ENCODE assay signal across 9 mouse cellular contexts in the genomic region with DNA sequence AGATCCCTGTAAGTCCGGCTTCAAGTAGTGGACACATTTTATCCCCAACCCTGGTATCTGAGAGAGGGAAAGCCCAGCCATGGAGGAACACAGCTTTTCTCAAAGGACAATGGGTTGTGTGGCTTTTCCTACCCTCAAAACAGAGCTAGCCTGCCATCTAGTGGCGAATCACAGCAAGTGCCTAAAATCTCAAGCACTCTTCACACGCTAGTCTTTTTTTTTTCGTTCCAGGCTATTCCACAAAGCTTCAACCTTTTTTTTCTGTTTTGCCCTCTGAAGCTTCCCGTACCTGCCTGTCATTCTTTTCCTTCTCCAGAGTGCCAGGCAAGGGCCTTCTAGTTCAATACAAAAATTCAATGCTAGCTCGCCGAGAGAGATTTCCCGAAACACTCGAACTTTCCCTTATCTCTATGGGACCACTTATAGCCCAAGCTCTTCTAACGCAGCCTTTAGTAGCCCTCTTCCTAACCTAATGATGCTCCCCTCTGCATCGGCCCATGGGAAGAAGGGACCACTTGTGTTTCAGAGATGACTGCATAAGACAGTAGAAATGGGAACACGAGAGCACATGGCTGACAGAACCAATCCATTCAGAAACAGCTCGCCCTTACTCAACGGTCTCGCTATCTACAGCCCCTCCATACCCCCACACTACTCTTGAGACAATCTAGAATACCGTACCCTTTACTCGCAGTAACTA. TPM values are rescaled to one million over a fixed set of nuclear protein-coding genes. Genes with fewer than 3 reads are reported as not detected.
A peak's percentile ranks its signal among the peaks of the same experiment; 100 is the strongest.
DNase-seq lines count a peak whose midpoint lies in the region; ATAC-seq and TF ChIP-seq lines count a peak whose summit lies in the region.
"Had no signal": no experiment of that assay in that cellular context is flagged by ENCODE, and none has a peak within 500 bp of the region (broad histone marks: within the 10 kb centered on the region; RNA-seq: fewer than 3 reads in every experiment).

No protein-coding gene starts in this region.

- H3K9me3 ChIP-seq in embryonic facial prominence, embryonic 13.5 days: no peaks in the 10 kb centered on the region
- no peaks in the 10 kb centered on the region for H3K9me3 ChIP-seq in limb, embryonic 13.5 days
- no peaks in the 10 kb centered on the region for H3K9me3 ChIP-seq in midbrain, embryonic 15.5 days

- peak; percentile 40 for DNase-seq in 3134 (ENCODE audit: extremely low read depth, insufficient read length, low spot score)
- DNase-seq in adrenal gland, postnatal 36 days: peak; percentile 80 to 84
- peak; percentile 80 for DNase-seq in heart, adult 8-10 months (ENCODE audit: low spot score)
- DNase-seq in kidney, adult 8-10 months: peak; percentile 76
- peak; percentile 53 to 69 for DNase-seq in spleen, adult 2 months (ENCODE audit: low read depth in 1 of 2, low spot score in 2 of 2)

- 4% methylated on average over 17 of the region's 17 CpGs for WGBS in embryonic facial prominence, embryonic 13.5 days
- 2% methylated on average over 17 of the region's 17 CpGs for WGBS in limb, embryonic 13.5 days
- WGBS in midbrain, embryonic 15.5 days: 1% methylated on average over 17 of the region's 17 CpGs
- WGBS in spleen, adult 2 months: under 1% methylated on average over 17 of the region's 17 CpGs

- peaks cover 9% of the 10 kb centered on the region for H3K4me1 ChIP-seq in embryonic facial prominence, embryonic 13.5 days
- peaks cover 11% of the 10 kb centered on the region for H3K4me1 ChIP-seq in limb, embryonic 13.5 days
- peaks cover 19% of the 10 kb centered on the region for H3K4me1 ChIP-seq in midbrain, embryonic 15.5 days
- H3K4me1 ChIP-seq in spleen, adult 2 months (ENCODE audit: control insufficient read depth, insufficient read depth, insufficient read length): peaks cover 3% of the 10 kb centered on the region; the same call in 1 of the 2 replicates

- H3K4me3 ChIP-seq in embryonic facial prominence, embryonic 13.5 days: peak overlapping the region; percentile 69
- H3K4me3 ChIP-seq in limb, embryonic 13.5 days: peak overlapping the region; percentile 75
- H3K4me3 ChIP-seq in midbrain, embryonic 15.5 days: peak overlapping the region; percentile 81
- H3K4me3 ChIP-seq in spleen, adult 2 months (ENCODE audit: extremely low read depth, insufficient read depth, insufficient read length): peak overlapping the region; percentile 67

- peak; percentile 74; the same call in 1 of the 2 replicates for TF ChIP-seq CTCF in spleen, adult 2 months (IDR thresholded peaks at IDR 0.05; ENCODE audit: extremely low read depth, insufficient read depth, insufficient read length, insufficient replicate concordance)

- peak overlapping the region; percentile 85 for H3K9ac ChIP-seq in embryonic facial prominence, embryonic 13.5 days
- peak overlapping the region; percentile 67 for H3K9ac ChIP-seq in limb, embryonic 13.5 days
- H3K9ac ChIP-seq in midbrain, embryonic 15.5 days: peak overlapping the region; percentile 79

- TF ChIP-seq POLR2A in spleen, adult 2 months (IDR thresholded peaks at IDR 0.05; ENCODE audit: low read depth, low read length): no peak

- H3K4me2 ChIP-seq in embryonic facial prominence, embryonic 13.5 days: peak overlapping the region; percentile 93
- H3K4me2 ChIP-seq in limb, embryonic 13.5 days (replicated peaks): peak overlapping the region; percentile 92
- H3K4me2 ChIP-seq in midbrain, embryonic 15.5 days: peak overlapping the region; percentile 78

- H3K27me3 ChIP-seq in embryonic facial prominence, embryonic 13.5 days: no peaks in the 10 kb centered on the region
- H3K27me3 ChIP-seq in limb, embryonic 13.5 days: no peaks in the 10 kb centered on the region
- H3K27me3 ChIP-seq in midbrain, embryonic 15.5 days (replicated peaks): no peaks in the 10 kb centered on the region
- H3K27me3 ChIP-seq in spleen, adult 2 months (ENCODE audit: control insufficient read depth, insufficient read depth, low read length): no peaks in the 10 kb centered on the region
- H3K27me3 ChIP-seq: Patski had no signal

- H3K27ac ChIP-seq in embryonic facial prominence, embryonic 13.5 days: peak overlapping the region; percentile 33; the same call in 1 of the 2 replicates
- no peak overlapping the region for H3K27ac ChIP-seq in limb, embryonic 13.5 days
- H3K27ac ChIP-seq in midbrain, embryonic 15.5 days: peak overlapping the region; percentile 89
- H3K27ac ChIP-seq in spleen, adult 2 months (ENCODE audit: insufficient read depth, low read length): 0 out of 2 replicates have a peak overlapping the region, but pooled peaks have one; percentile 24

- peak; percentile 34; the same call in 1 of the 2 replicates for ATAC-seq in embryonic facial prominence, embryonic 13.5 days (ENCODE audit: insufficient number of reproducible peaks, insufficient read depth, low FRiP score, low TSS enrichment, low read depth)
- ATAC-seq in limb, embryonic 13.5 days (ENCODE audit: low FRiP score, low read depth): 0 out of 2 replicates have a peak, but pooled peaks have one; percentile 29
- peak; percentile 65 for ATAC-seq in midbrain, embryonic 15.5 days (replicated peaks)

- H3K36me3 ChIP-seq in embryonic facial prominence, embryonic 13.5 days: peaks cover 16% of the 10 kb centered on the region
- peaks cover 22% of the 10 kb centered on the region for H3K36me3 ChIP-seq in limb, embryonic 13.5 days
- 0 out of 2 replicates have a peak, but pooled peaks cover 2% of the 10 kb centered on the region for H3K36me3 ChIP-seq in midbrain, embryonic 15.5 days (replicated peaks)
- H3K36me3 ChIP-seq in spleen, adult 2 months (ENCODE audit: control insufficient read depth, insufficient read depth, low read length): 0 out of 2 replicates have a peak, but pooled peaks cover 1% of the 10 kb centered on the region

RNA-seq across cellular contexts. Expression of a gene that starts 0.9 kb away (rescaled TPM):
- total RNA-seq in adrenal gland, postnatal 36 days (2021): 100 to 1,000 TPM in 1 of 2 experiments, 10 to 100 TPM in 1; 70.1 to 117 TPM
- polyA plus RNA-seq in embryonic facial prominence, embryonic 13.5 days (2015; fragmentation: Nextera tagmentation; extraction: Ambion mirVana): 125 TPM in 2 replicates
- total RNA-seq in heart, adult 8-10 months (2022): 10 to 100 TPM; 24.7 to 28.7 (median 25.4) TPM
- polyA plus RNA-seq in limb, embryonic 13.5 days (2015; fragmentation: Nextera tagmentation; extraction: Ambion mirVana): 133 and 136 TPM in 2 replicates
- polyA plus RNA-seq in midbrain, embryonic 15.5 days (2015; fragmentation: Nextera tagmentation; extraction: Ambion mirVana): 118 and 122 TPM in 2 replicates
- polyA plus RNA-seq in spleen, adult 2 months (2012; rRNA removed): 8.9 and 9.7 TPM in 2 replicates

RNA-seq across cellular contexts. Expression of a gene that starts 6.5 kb away (rescaled TPM):
- total RNA-seq in adrenal gland, postnatal 36 days (2021): 100 to 1,000 TPM; 202 to 467 TPM
- 768 and 781 TPM in 2 replicates for polyA plus RNA-seq in embryonic facial prominence, embryonic 13.5 days (2015; fragmentation: Nextera tagmentation; extraction: Ambion mirVana)
- total RNA-seq in heart, adult 8-10 months (2022): 10 to 100 TPM; 37.0 to 60.8 (median 40.2) TPM
- 660 and 699 TPM in 2 replicates for polyA plus RNA-seq in limb, embryonic 13.5 days (2015; fragmentation: Nextera tagmentation; extraction: Ambion mirVana)
- 377 and 389 TPM in 2 replicates for polyA plus RNA-seq in midbrain, embryonic 15.5 days (2015; fragmentation: Nextera tagmentation; extraction: Ambion mirVana)
- polyA plus RNA-seq in spleen, adult 2 months (2012; rRNA removed): 31.8 and 60.7 TPM in 2 replicates

RNA-seq across cellular contexts. Expression of a gene that starts 32.4 kb away (rescaled TPM):
- 100 to 1,000 TPM; 139 to 253 TPM for total RNA-seq in adrenal gland, postnatal 36 days (2021)
- 80.4 and 89.2 TPM in 2 replicates for polyA plus RNA-seq in embryonic facial prominence, embryonic 13.5 days (2015; fragmentation: Nextera tagmentation; extraction: Ambion mirVana)
- 10 to 100 TPM; 68.7 to 96.5 (median 89.3) TPM for total RNA-seq in heart, adult 8-10 months (2022)
- polyA plus RNA-seq in limb, embryonic 13.5 days (2015; fragmentation: Nextera tagmentation; extraction: Ambion mirVana): 85.9 and 86.3 TPM in 2 replicates
- polyA plus RNA-seq in midbrain, embryonic 15.5 days (2015; fragmentation: Nextera tagmentation; extraction: Ambion mirVana): 93.3 and 96.5 TPM in 2 replicates
- polyA plus RNA-seq in spleen, adult 2 months (2012; rRNA removed): 10.3 and 10.5 TPM in 2 replicates

RNA-seq across cellular contexts. Expression of a gene that starts 39.4 kb away (rescaled TPM):
- total RNA-seq in adrenal gland, postnatal 36 days (2021): 10 to 100 TPM; 36.2 to 53.6 TPM
- polyA plus RNA-seq in embryonic facial prominence, embryonic 13.5 days (2015; fragmentation: Nextera tagmentation; extraction: Ambion mirVana): 279 and 301 TPM in 2 replicates
- total RNA-seq in heart, adult 8-10 months (2022): 10 to 100 TPM; 16.3 to 20.2 (median 17.6) TPM
- 286 and 293 TPM in 2 replicates for polyA plus RNA-seq in limb, embryonic 13.5 days (2015; fragmentation: Nextera tagmentation; extraction: Ambion mirVana)
- polyA plus RNA-seq in midbrain, embryonic 15.5 days (2015; fragmentation: Nextera tagmentation; extraction: Ambion mirVana): 334 and 360 TPM in 2 replicates
- polyA plus RNA-seq in spleen, adult 2 months (2012; rRNA removed): 15.4 and 15.9 TPM in 2 replicates

Comparison
In these comparisons a context has a peak if more than half of its experiments do, and no peak if none do; other contexts are left out.
1. RNA of a gene that starts 0.9 kb away (polyA plus RNA-seq): 133 to 136 TPM in limb, embryonic 13.5 days, 125 TPM in embryonic facial prominence, embryonic 13.5 days and 118 to 122 TPM in midbrain, embryonic 15.5 days; 8.9 to 9.7 TPM in spleen, adult 2 months; every median in the first group is over 10 times any median in the second.
2. Peak in every context shown above with its lines, with median percentiles within 50 percentile points of each other: DNase-seq, ATAC-seq, H3K4me2 ChIP-seq, H3K4me3 ChIP-seq and H3K9ac ChIP-seq.